Mouse (Mus musculus) C2C12 (cell line): Measurements from ENCODE around the gene Slc39a5. TPM values are rescaled to one million over a fixed set of nuclear protein-coding genes. Genes with fewer than 3 reads are reported as not detected.

ENCODE experiments used
- H3K27me3 ChIP-seq: one replicate; pipeline ENCODE4 v1.6.1; 2011; ENCODE audit not compliant: control insufficient read depth, insufficient read depth, insufficient read length
- H3K36me3 ChIP-seq: one replicate; pipeline ENCODE4 v1.6.1; 2011; ENCODE audit not compliant: control insufficient read depth, insufficient read depth
- H3K4me3 ChIP-seq: one replicate; pipeline ENCODE4 v1.5.1; 2011; ENCODE audit warnings: mild to moderate bottlenecking, control low read depth; ENCODE audit not compliant: poor library complexity, insufficient read depth, severe bottlenecking
- H3K79me2 ChIP-seq: one replicate; pipeline ENCODE4 v1.6.1; 2011; ENCODE audit not compliant: control insufficient read depth, insufficient read depth
- H3K79me3 ChIP-seq: one replicate; pipeline ENCODE4 v1.6.1; 2011; ENCODE audit warnings: low read depth, control low read depth
- H3ac ChIP-seq: one replicate; pipeline ENCODE3; 2011; ENCODE audit warnings: low read depth; ENCODE audit not compliant: control insufficient read depth, insufficient read length
- CEBPB ChIP-seq: IDR thresholded peaks from one replicate; pipeline ENCODE4 v1.6.1; 2011; ENCODE audit warnings: low read depth, mild to moderate bottlenecking, control low read depth, moderate library complexity
- CTCF ChIP-seq: IDR thresholded peaks from one replicate; pipeline ENCODE4 v1.5.1; 2011; ENCODE audit not compliant: control insufficient read depth, insufficient read depth, insufficient read length
- FOSL1 ChIP-seq: IDR thresholded peaks from one replicate; pipeline ENCODE4 v1.8.0; 2011; ENCODE audit warnings: mild to moderate bottlenecking, low read length; ENCODE audit not compliant: poor library complexity, insufficient read depth, severe bottlenecking
- MAX ChIP-seq: IDR thresholded peaks from one replicate; pipeline ENCODE4 v1.6.1; 2011; ENCODE audit warnings: mild to moderate bottlenecking, control low read depth
- MYOD1 ChIP-seq: IDR thresholded peaks from one replicate; pipeline ENCODE4 v1.6.1; 2011; ENCODE audit warnings: low read depth; ENCODE audit not compliant: control insufficient read depth, insufficient read length
- MYOG ChIP-seq: IDR thresholded peaks from one replicate; pipeline ENCODE4 v1.6.1; 2011; ENCODE audit not compliant: control insufficient read depth, insufficient read length; ENCODE audit errors: extremely low read depth
- USF1 ChIP-seq: IDR thresholded peaks from one replicate; pipeline ENCODE4 v1.6.1; 2011; ENCODE audit warnings: low read depth, mild to moderate bottlenecking, control low read depth, moderate library complexity
- polyA plus RNA-seq: library from polyadenylated mRNA; unstranded; fragments of >200 nt; fragmentation: generic; extraction: Trizol; gene quantifications from one replicate; pipeline ENCODE4 v1.2.1, GENCODE M21; 2012; ENCODE audit warnings: missing spikeins

Gene Slc39a5
- polyA plus RNA-seq, 1 experiment, result not detected

DNA sequence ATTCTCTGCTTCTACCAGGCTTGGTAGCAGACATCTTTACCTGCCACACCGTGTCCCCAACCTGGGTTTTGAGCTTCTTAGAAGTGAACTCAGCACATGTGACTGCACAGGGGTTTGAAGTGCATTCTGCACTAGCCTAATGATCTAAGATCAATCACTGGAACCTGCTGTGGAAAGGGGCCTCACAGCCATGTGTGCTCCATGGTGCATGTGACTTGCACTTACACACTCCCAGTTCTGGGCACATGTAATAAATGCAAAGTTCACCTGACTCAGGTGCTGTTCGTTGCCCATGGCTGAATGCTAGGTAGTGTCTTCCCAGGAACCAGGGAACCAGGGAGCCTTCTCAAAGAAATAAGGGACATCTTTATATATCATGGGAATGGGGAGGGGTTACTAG is 32.4 kb upstream of the Slc39a5 start:
- Histone ChIP-seq H3K4me3 (no peak overlapping the region), H3K36me3 (peaks cover 81% of the 10 kb centered on the region)
- TF ChIP-seq MAX (no peak), MYOG (no peak), CEBPB (no peak), MYOD1 (no peak), USF1 (no peak), CTCF (no peak), FOSL1 (no peak)

DNA sequence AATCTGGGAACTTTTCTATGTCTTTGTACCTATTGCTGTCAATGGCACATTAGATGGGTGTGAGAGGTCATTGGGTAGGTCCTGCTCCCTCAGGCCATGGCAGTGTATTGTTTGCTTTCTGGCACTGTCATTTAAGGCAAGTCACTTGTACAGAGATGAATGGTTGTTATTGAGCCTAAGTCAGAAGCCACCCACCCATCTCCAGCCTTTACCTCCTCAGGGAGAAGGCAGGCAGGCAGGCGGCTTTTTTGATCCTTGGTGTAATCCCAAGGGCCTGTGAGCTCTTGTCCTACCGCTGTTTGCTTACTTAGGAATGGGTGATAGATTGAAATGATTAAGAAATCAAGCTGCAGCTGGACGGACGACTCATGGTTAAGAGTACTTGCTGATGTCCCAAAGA is 28.4 kb upstream of the Slc39a5 start:
- peaks cover 1% of the 10 kb centered on the region for H3K79me3 ChIP-seq
- peaks cover 54% of the 10 kb centered on the region for H3K36me3 ChIP-seq
- H3ac ChIP-seq, result no peak overlapping the region
- H3K79me2 ChIP-seq, result peaks cover 10% of the 10 kb centered on the region
- no peaks in the 10 kb centered on the region for H3K27me3 ChIP-seq
- no peak overlapping the region for H3K4me3 ChIP-seq
- TF ChIP-seq MYOG (no peak), CEBPB (no peak), FOSL1 (no peak), USF1 (no peak), CTCF (no peak), MYOD1 (no peak), MAX (no peak)

More for the DNA sequence above, 32.4 kb upstream of the Slc39a5 start:
- H3K79me2 ChIP-seq, result peaks cover 10% of the 10 kb centered on the region
- peaks cover 4% of the 10 kb centered on the region for H3K79me3 ChIP-seq
- no peaks in the 10 kb centered on the region for H3K27me3 ChIP-seq
- H3ac ChIP-seq, result no peak overlapping the region

DNA sequence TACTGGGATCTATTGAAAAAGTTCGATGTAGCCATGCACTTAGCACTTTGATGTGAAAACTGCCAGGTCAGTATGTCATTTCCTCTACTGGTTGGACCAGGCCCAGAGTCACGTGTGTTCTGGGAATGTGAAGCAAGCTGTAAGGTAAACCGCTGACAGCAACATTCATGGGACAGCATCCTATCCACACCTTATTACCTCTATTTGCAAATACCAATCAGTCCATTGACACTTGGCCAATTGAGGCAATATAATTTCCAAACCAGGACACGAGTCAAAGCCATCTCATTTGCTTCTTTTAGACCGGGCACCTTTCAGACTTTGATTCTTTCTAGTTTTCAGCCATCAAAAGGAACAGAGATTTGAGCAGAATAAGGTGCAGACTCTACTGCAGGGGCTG is 28.0 kb upstream of the Slc39a5 start:
- Histone ChIP-seq H3K27me3 (no peaks in the 10 kb centered on the region), H3K4me3 (no peak overlapping the region), H3ac (no peak overlapping the region), H3K79me3 (peaks cover 1% of the 10 kb centered on the region), H3K36me3 (peaks cover 57% of the 10 kb centered on the region), H3K79me2 (peaks cover 10% of the 10 kb centered on the region)
- TF ChIP-seq FOSL1 (no peak), MAX (no peak), MYOD1 (no peak), USF1 (no peak), CEBPB (no peak)

DNA sequence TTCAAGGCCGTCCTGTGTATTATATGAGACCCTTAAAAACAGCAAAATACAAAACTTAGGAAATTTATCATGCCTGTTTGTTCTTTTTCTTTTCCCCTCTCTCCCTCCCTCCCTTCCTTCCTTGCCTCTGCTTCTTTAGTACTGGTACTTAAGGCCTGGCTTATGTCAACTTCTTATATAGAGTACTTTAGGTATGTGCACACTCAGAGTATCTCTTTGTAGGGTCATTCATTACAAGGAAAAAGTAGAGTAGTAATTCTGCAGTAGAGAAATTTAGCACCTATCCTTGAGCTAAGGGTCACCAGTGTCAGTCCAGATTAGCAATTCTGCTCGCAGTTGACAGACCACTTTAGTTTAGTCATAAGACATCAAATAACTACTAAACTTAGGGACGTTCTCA is 24.2 kb upstream of the Slc39a5 start:
- Histone ChIP-seq H3K79me2 (peaks cover 5% of the 10 kb centered on the region), H3K36me3 (peaks cover 65% of the 10 kb centered on the region), H3K79me3 (peaks cover 2% of the 10 kb centered on the region), H3ac (no peak overlapping the region), H3K4me3 (no peak overlapping the region), H3K27me3 (no peaks in the 10 kb centered on the region)
- TF ChIP-seq MYOD1 (no peak), USF1 (no peak), CTCF (no peak), FOSL1 (no peak), MAX (no peak), CEBPB (no peak), MYOG (no peak)

DNA sequence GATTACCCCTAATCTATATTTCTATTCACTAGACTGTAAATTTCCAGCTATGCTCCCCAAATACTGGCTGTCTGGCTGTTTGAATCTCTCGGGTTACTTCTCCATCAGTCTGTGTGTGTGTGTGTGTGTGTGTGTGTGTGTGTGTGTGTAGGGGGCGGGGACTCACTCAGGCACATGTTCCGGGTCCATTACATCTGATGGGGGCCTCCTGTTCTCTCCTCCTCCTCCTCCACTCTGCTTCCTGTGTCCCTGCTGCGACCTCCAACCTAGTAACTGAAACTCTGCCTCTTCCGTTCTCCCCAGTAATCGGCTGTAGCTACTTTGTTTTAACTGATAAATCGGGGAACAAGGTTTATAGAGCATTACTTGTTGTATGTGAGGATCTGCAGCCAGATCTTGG is 23.6 kb upstream of the Slc39a5 start:
- Histone ChIP-seq H3K27me3 (no peaks in the 10 kb centered on the region), H3ac (no peak overlapping the region), H3K4me3 (no peak overlapping the region), H3K79me3 (peaks cover 2% of the 10 kb centered on the region), H3K36me3 (peaks cover 58% of the 10 kb centered on the region), H3K79me2 (peaks cover 5% of the 10 kb centered on the region)
- TF ChIP-seq MYOD1 (no peak), CTCF (no peak), USF1 (no peak), MAX (no peak), MYOG (no peak), CEBPB (no peak), FOSL1 (no peak)

DNA sequence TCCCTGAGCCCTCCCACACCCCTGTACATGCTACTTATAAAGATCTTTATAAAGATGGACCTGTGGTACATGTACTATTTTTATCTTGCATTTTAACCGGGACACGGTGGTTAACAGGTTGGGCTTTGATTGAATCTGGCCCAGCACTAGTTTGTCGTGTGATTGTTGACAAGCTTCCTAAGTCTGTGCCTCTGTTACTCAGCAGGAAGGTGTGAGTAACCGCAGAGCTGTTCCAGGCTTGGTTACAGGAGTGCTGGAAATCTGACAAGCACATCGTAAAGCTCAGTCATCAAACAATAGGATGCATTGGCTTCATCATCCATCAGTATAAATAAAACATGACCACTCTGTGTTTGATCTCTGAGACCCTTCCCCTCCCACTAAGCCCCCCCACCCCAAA is 21.4 kb upstream of the Slc39a5 start:
- Histone ChIP-seq H3K79me2 (peaks cover 17% of the 10 kb centered on the region), H3K4me3 (no peak overlapping the region), H3K27me3 (no peaks in the 10 kb centered on the region), H3ac (no peak overlapping the region), H3K36me3 (peaks cover 58% of the 10 kb centered on the region), H3K79me3 (peaks cover 4% of the 10 kb centered on the region)
- TF ChIP-seq FOSL1, result no peak
- no peak for TF ChIP-seq CEBPB
- TF ChIP-seq MYOG, result no peak
- no peak for TF ChIP-seq CTCF
- TF ChIP-seq MAX, result no peak
- no peak for TF ChIP-seq MYOD1
- TF ChIP-seq USF1, result no peak
